Mouse (Mus musculus): Measurements from ENCODE around the gene Mfsd14a. TPM values are rescaled to one million over a fixed set of nuclear protein-coding genes. Genes with fewer than 3 reads are reported as not detected.

Mfsd14a gene
- polyA plus RNA-seq, 1 experiment, result 11.5 TPM

DNA sequence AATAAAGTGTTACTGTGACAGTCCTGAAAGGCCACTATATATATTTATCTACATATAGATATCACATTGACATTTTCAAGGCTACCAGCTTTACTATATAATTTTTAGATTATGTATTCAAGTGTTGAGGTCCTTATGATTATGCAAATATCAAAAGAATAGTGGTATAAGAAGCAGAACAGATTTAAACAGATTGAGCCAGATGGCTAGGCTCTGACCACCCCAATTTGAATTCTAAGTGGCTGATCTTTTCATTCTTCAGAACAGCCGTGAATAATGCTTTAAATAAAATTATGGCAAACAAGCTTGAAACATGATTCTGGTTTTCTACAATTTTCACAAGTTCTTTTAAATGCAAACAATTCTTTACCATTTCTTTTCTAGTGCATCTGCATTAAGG is 31.0 kb downstream of the Mfsd14a start:
- TF ChIP-seq POLR2AphosphoS2 (IDR thresholded peaks at IDR 0.05; ENCODE audit: insufficient read length, low read depth) (no peak), TCF3 (IDR thresholded peaks at IDR 0.05; ENCODE audit: insufficient read length, low read depth) (no peak), MAX (IDR thresholded peaks at IDR 0.05; ENCODE audit: low read depth) (no peak)
- Histone ChIP-seq H3K79me2 (ENCODE audit: control insufficient read depth, insufficient read depth) (no peaks in the 10 kb centered on the region), H3K36me3 (ENCODE audit: control insufficient read depth, insufficient read depth) (peaks cover 46% of the 10 kb centered on the region), H3ac (ENCODE audit: control insufficient read depth, insufficient read length) (no peak overlapping the region), H3K4me2 (ENCODE audit: low read depth) (no peak overlapping the region), H3K4me3 (no peak overlapping the region), H3K27me3 (ENCODE audit: control insufficient read depth, insufficient read depth, insufficient read length) (no peaks in the 10 kb centered on the region)

GRCm38 (mm10) chr3:116622641-116623040 is 39.8 kb downstream of the Mfsd14a start:
- no peak overlapping the region for H3K4me3 ChIP-seq
- no peaks in the 10 kb centered on the region for H3K27me3 ChIP-seq (ENCODE audit: control insufficient read depth, insufficient read depth, insufficient read length)
- no peaks in the 10 kb centered on the region for H3K36me3 ChIP-seq (ENCODE audit: control insufficient read depth, insufficient read depth)
- H3K79me2 ChIP-seq (ENCODE audit: control insufficient read depth, insufficient read depth), result no peaks in the 10 kb centered on the region
- no peak overlapping the region for H3ac ChIP-seq (ENCODE audit: control insufficient read depth, insufficient read length)
- no peak overlapping the region for H3K4me2 ChIP-seq (ENCODE audit: low read depth)
- TF ChIP-seq MAX (IDR thresholded peaks at IDR 0.05; ENCODE audit: low read depth) (no peak), CEBPB (IDR thresholded peaks at IDR 0.05; ENCODE audit: insufficient read depth, poor library complexity, severe bottlenecking) (no peak), MYOD1 (IDR thresholded peaks at IDR 0.05; ENCODE audit: control insufficient read depth in 1 of 3, insufficient read length in 2 of 3, low read depth in 2 of 3) (no peak), SRF (IDR thresholded peaks at IDR 0.05; ENCODE audit: control insufficient read depth, insufficient read length, low read depth) (no peak), POLR2A (IDR thresholded peaks at IDR 0.05; ENCODE audit: insufficient read length, low read depth) (no peak), USF1 (IDR thresholded peaks at IDR 0.05; ENCODE audit: low read depth) (no peak), TCF12 (IDR thresholded peaks at IDR 0.05; ENCODE audit: insufficient read depth, poor library complexity, severe bottlenecking) (no peak), POLR2AphosphoS2 (IDR thresholded peaks at IDR 0.05; ENCODE audit: insufficient read length, low read depth) (no peak), REST (IDR thresholded peaks at IDR 0.05; ENCODE audit: insufficient read depth, insufficient read length) (no peak), MYOG (IDR thresholded peaks at IDR 0.05; ENCODE audit: control insufficient read depth in 1 of 3, insufficient read depth in 1 of 3, insufficient read length in 2 of 3, low read depth in 2 of 3) (no peak), TCF3 (IDR thresholded peaks at IDR 0.05; ENCODE audit: insufficient read length, low read depth) (no peak), E2F4 (IDR thresholded peaks at IDR 0.05; ENCODE audit: insufficient read depth) (no peak)

- H3K79me2 ChIP-seq (ENCODE audit: control insufficient read depth, insufficient read depth), result no peaks in the 10 kb centered on the region
- no peak for TF ChIP-seq MYOD1 (IDR thresholded peaks at IDR 0.05; ENCODE audit: control insufficient read depth in 1 of 3, insufficient read length in 2 of 3, low read depth in 2 of 3)
- no peaks in the 10 kb centered on the region for H3K27me3 ChIP-seq (ENCODE audit: control insufficient read depth, insufficient read depth, insufficient read length)
- no peak overlapping the region for H3K4me3 ChIP-seq
- no peak overlapping the region for H3ac ChIP-seq (ENCODE audit: control insufficient read depth, insufficient read length)
- H3K36me3 ChIP-seq (ENCODE audit: control insufficient read depth, insufficient read depth), result no peaks in the 10 kb centered on the region
- no peak overlapping the region for H3K4me2 ChIP-seq (ENCODE audit: low read depth)
Measured at GRCm38 (mm10) chr3:116620636-116621370, 41.7 kb downstream of the Mfsd14a start.

DNA sequence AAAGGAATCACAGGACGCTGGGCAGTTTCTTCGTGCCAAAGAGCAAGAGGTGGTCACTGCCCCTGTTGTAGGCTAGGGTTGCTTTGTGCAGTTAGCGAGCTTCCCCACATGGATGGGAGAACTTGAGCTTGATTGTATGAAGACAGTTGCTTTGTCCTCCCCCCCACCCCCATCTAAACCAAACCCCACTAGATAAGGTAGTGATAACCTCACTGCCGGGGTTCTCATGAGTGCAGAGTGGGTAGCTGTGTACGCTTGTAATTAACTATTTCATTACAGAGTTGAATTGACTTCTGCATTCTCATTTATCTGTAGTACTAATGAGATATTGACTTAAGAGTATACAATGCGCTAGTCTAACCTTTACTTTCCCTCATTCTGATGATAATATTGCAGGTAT is 43.6 kb downstream of the Mfsd14a start:
- Histone ChIP-seq H3K27me3 (ENCODE audit: control insufficient read depth, insufficient read depth, insufficient read length) (no peaks in the 10 kb centered on the region), H3K4me2 (ENCODE audit: low read depth) (no peak overlapping the region), H3ac (ENCODE audit: control insufficient read depth, insufficient read length) (no peak overlapping the region), H3K4me3 (no peak overlapping the region), H3K79me2 (ENCODE audit: control insufficient read depth, insufficient read depth) (no peaks in the 10 kb centered on the region), H3K36me3 (ENCODE audit: control insufficient read depth, insufficient read depth) (no peaks in the 10 kb centered on the region)
- no peak for TF ChIP-seq REST (IDR thresholded peaks at IDR 0.05; ENCODE audit: insufficient read depth, insufficient read length)
- TF ChIP-seq USF1 (IDR thresholded peaks at IDR 0.05; ENCODE audit: low read depth), result no peak
- no peak for TF ChIP-seq MYOD1 (IDR thresholded peaks at IDR 0.05; ENCODE audit: control insufficient read depth in 1 of 3, insufficient read length in 2 of 3, low read depth in 2 of 3)
- TF ChIP-seq TCF12 (IDR thresholded peaks at IDR 0.05; ENCODE audit: insufficient read depth, poor library complexity, severe bottlenecking), result no peak

GRCm38 (mm10) chr3:116615318-116616068 is 47.0 kb downstream of the Mfsd14a start:
- no peaks in the 10 kb centered on the region for H3K27me3 ChIP-seq (ENCODE audit: control insufficient read depth, insufficient read depth, insufficient read length)
- no peak overlapping the region for H3K4me3 ChIP-seq
- H3K79me2 ChIP-seq (ENCODE audit: control insufficient read depth, insufficient read depth), result no peaks in the 10 kb centered on the region
- no peaks in the 10 kb centered on the region for H3K36me3 ChIP-seq (ENCODE audit: control insufficient read depth, insufficient read depth)
- TF ChIP-seq USF1 (IDR thresholded peaks at IDR 0.05; ENCODE audit: low read depth), result no peak
- TF ChIP-seq POLR2AphosphoS2 (IDR thresholded peaks at IDR 0.05; ENCODE audit: insufficient read length, low read depth), result no peak
- TF ChIP-seq CEBPB (IDR thresholded peaks at IDR 0.05; ENCODE audit: insufficient read depth, poor library complexity, severe bottlenecking), result no peak
- TF ChIP-seq POLR2A (IDR thresholded peaks at IDR 0.05; ENCODE audit: insufficient read length, low read depth), result no peak
- no peak for TF ChIP-seq TCF3 (IDR thresholded peaks at IDR 0.05; ENCODE audit: insufficient read length, low read depth)
- no peak overlapping the region for H3ac ChIP-seq (ENCODE audit: control insufficient read depth, insufficient read length)
- H3K4me2 ChIP-seq (ENCODE audit: low read depth), result no peak overlapping the region

Data from myocyte (in vitro differentiated cells).